Mouse (Mus musculus) MEL (cell line): ENCODE measurements at regions not wholly inside any gene's neighbourhood (a gene's known extent, or its start where the extent isn't known, plus 50 kb on each side); places are given as distances from the start of the nearest gene placed in this dataset.

ENCODE experiments used
- CTCF ChIP-seq, 3 experiments: IDR thresholded peaks in 2 of 3; conservative IDR thresholded peaks in 1 of 3; 2 replicates each; pipeline ENCODE4 v1.5.1; 2011 to 2012; ENCODE audit warnings: low read length in 3 of 3, low read depth in 2 of 3, mild to moderate bottlenecking in 2 of 3, improper control_type of control experiment in 1 of 3, inconsistent platforms in 1 of 3, mixed read lengths in 1 of 3, moderate library complexity in 1 of 3; ENCODE audit not compliant: control insufficient read depth in 1 of 3, insufficient read depth in 1 of 3, poor library complexity in 1 of 3, severe bottlenecking in 1 of 3
- ELF1 ChIP-seq: IDR thresholded peaks from 2 replicates; pipeline ENCODE4 v1.6.1; 2014; ENCODE audit warnings: low read depth, mild to moderate bottlenecking, inconsistent platforms, low read length, improper control_type of control experiment, moderate library complexity
- EP300 ChIP-seq, 2 experiments: IDR thresholded peaks; 2 replicates each; pipeline ENCODE4 v1.6.1; 2011; ENCODE audit warnings: improper control_type of control experiment in 2 of 2, low read length in 2 of 2, low read depth in 1 of 2, mild to moderate bottlenecking in 1 of 2
- GATA1 ChIP-seq: IDR thresholded peaks from 2 replicates; pipeline ENCODE4 v1.6.1; 2011; ENCODE audit warnings: low read depth, low read length, improper control_type of control experiment
- NELFE ChIP-seq: IDR thresholded peaks from 2 replicates; pipeline ENCODE4 v1.6.1; 2011; ENCODE audit warnings: low read depth, low read length, improper control_type of control experiment
- POLR2A ChIP-seq, 2 experiments: IDR thresholded peaks; 2 replicates each; pipeline ENCODE4 v1.6.1; 2011 to 2012; ENCODE audit warnings: low read length in 2 of 2, mild to moderate bottlenecking in 2 of 2, control low read depth in 1 of 2, improper control_type of control experiment in 1 of 2, low read depth in 1 of 2, moderate library complexity in 1 of 2; ENCODE audit not compliant: control insufficient read depth in 1 of 2, insufficient read depth in 1 of 2, poor library complexity in 1 of 2
- SIN3A ChIP-seq: IDR thresholded peaks from 2 replicates; pipeline ENCODE4 v1.6.1; 2012; ENCODE audit warnings: low read length, improper control_type of control experiment, inconsistent platforms
- UBTF ChIP-seq: IDR thresholded peaks from 2 replicates; pipeline ENCODE4 v1.6.1; 2012; ENCODE audit warnings: low read depth, mild to moderate bottlenecking, inconsistent platforms, low read length, improper control_type of control experiment, moderate library complexity, borderline replicate concordance; ENCODE audit not compliant: insufficient read depth
- USF1 ChIP-seq: IDR thresholded peaks from 2 replicates; pipeline ENCODE4 v1.6.1; 2014; ENCODE audit warnings: low read depth, mild to moderate bottlenecking, inconsistent platforms, low read length, improper control_type of control experiment, moderate library complexity
- USF2 ChIP-seq, 2 experiments: IDR thresholded peaks; 2 replicates each; pipeline ENCODE4 v1.6.1; 2011 to 2012; ENCODE audit warnings: improper control_type of control experiment in 2 of 2, low read length in 2 of 2, borderline replicate concordance in 1 of 2, inconsistent platforms in 1 of 2, low read depth in 1 of 2, mild to moderate bottlenecking in 1 of 2; ENCODE audit not compliant: insufficient read depth in 1 of 2
- ZMIZ1 ChIP-seq: IDR thresholded peaks from 2 replicates; pipeline ENCODE4 v1.6.1; 2012; ENCODE audit warnings: low read depth, mild to moderate bottlenecking, inconsistent platforms, low read length, improper control_type of control experiment, moderate library complexity
- ZNF384 ChIP-seq: IDR thresholded peaks from 2 replicates; pipeline ENCODE4 v1.6.1; 2012; ENCODE audit warnings: low read depth, mild to moderate bottlenecking, inconsistent platforms, low read length, improper control_type of control experiment

- TF ChIP-seq ELF1 (no peak), CTCF (IDR thresholded peaks at IDR 0.05 in 2 of 3, conservative IDR thresholded peaks at IDR 0.05 in 1 of 3; ENCODE audit: control insufficient read depth in 1 of 3, insufficient read depth in 1 of 3, low read depth in 2 of 3, low read length in 3 of 3, poor library complexity in 1 of 3, severe bottlenecking in 1 of 3) (no peak), POLR2A (IDR thresholded peaks at IDR 0.05; ENCODE audit: control insufficient read depth in 1 of 2, insufficient read depth in 1 of 2, low read depth in 1 of 2, low read length in 2 of 2, poor library complexity in 1 of 2) (no peak), ZMIZ1 (no peak), EP300 (IDR thresholded peaks at IDR 0.05; ENCODE audit: low read depth in 1 of 2, low read length in 2 of 2) (no peak), UBTF (no peak), ZNF384 (no peak), GATA1 (no peak), USF1 (no peak), USF2 (IDR thresholded peaks at IDR 0.05; ENCODE audit: borderline replicate concordance in 1 of 2, insufficient read depth in 1 of 2, low read depth in 1 of 2, low read length in 2 of 2) (no peak), NELFE (no peak), SIN3A (no peak)
Observed at GRCm38 (mm10) chr12:25869846-25870245, 545.2 kb downstream of the Rnf144a start.
